Comparison of ENCODE assay signal across 19 mouse cellular contexts in genomic region chr11:50699971-50700370, GRCm38 (mm10).
"Had no signal": no experiment of that assay in that cellular context is flagged by ENCODE, and none has a peak within 500 bp of the region (broad histone marks: within the 10 kb centered on the region; RNA-seq: fewer than 3 reads in every experiment).

No protein-coding gene starts in this region.

- H3K4me3 ChIP-seq: liver, embryonic 15.5 days; megakaryocyte, embryonic 14.5 days; midbrain, embryonic 13.5 days; midbrain, embryonic 15.5 days; neural tube, embryonic 13.5 days; neural tube, embryonic 15.5 days had no signal

- H3K4me1 ChIP-seq: liver, embryonic 15.5 days; megakaryocyte, embryonic 14.5 days; midbrain, embryonic 13.5 days; midbrain, embryonic 15.5 days; neural tube, embryonic 13.5 days; neural tube, embryonic 15.5 days had no signal

- H3K4me2 ChIP-seq: liver, embryonic 15.5 days; midbrain, embryonic 11.5 days; midbrain, embryonic 13.5 days; midbrain, embryonic 15.5 days; neural tube, embryonic 13.5 days; neural tube, embryonic 15.5 days had no signal

- DNase-seq: liver, postnatal 0 days; lung, adult 2 months; lung, postnatal 14 days; retina, postnatal 1 day; right cerebral cortex, adult 18-20 months; right cerebral cortex, postnatal 25 days; right cerebral cortex, postnatal 4 days; spleen, adult 18-20 months; thymus, adult 2 months; thymus, postnatal 25 days; thymus, postnatal 4 days had no signal

- H3K36me3 ChIP-seq: liver, embryonic 15.5 days; midbrain, embryonic 13.5 days; midbrain, embryonic 15.5 days; neural tube, embryonic 13.5 days; neural tube, embryonic 15.5 days had no signal

- H3K27ac ChIP-seq: liver, embryonic 15.5 days; macrophage; midbrain, embryonic 13.5 days; midbrain, embryonic 15.5 days; neural tube, embryonic 13.5 days; neural tube, embryonic 15.5 days had no signal

- ATAC-seq: liver, postnatal 0 days; midbrain, embryonic 13.5 days; midbrain, embryonic 15.5 days had no signal

- H3K9ac ChIP-seq: liver, embryonic 15.5 days; liver, postnatal 0 days; midbrain, embryonic 13.5 days; midbrain, embryonic 15.5 days; neural tube, embryonic 13.5 days; neural tube, embryonic 15.5 days had no signal

- H3K27me3 ChIP-seq: liver, embryonic 15.5 days; megakaryocyte, embryonic 14.5 days; midbrain, embryonic 13.5 days; midbrain, embryonic 15.5 days; neural tube, embryonic 13.5 days; neural tube, embryonic 15.5 days had no signal

- H3K9me3 ChIP-seq: liver, embryonic 15.5 days; midbrain, embryonic 13.5 days; midbrain, embryonic 15.5 days; neural tube, embryonic 13.5 days; neural tube, embryonic 15.5 days had no signal
